Mouse (Mus musculus) embryonic fibroblast, embryonic 13.5 days (primary cell): ENCODE data around the gene Il7r. TPM values are rescaled to one million over a fixed set of nuclear protein-coding genes. Genes with fewer than 3 reads are reported as not detected.

Experiments
- H3K27ac ChIP-seq: 2 replicates; pipeline ENCODE4 v1.5.1; 2012; ENCODE audit warnings: low read length, control low read depth, inconsistent platforms; ENCODE audit not compliant: insufficient read depth
- H3K4me1 ChIP-seq: 2 replicates; pipeline ENCODE4 v1.6.1; 2011; ENCODE audit warnings: low read length; ENCODE audit not compliant: control insufficient read depth, insufficient read depth
- H3K4me3 ChIP-seq: 2 replicates; pipeline ENCODE4 v1.5.1; 2011; ENCODE audit warnings: mild to moderate bottlenecking, control low read depth, low read length; ENCODE audit not compliant: insufficient read depth
- CTCF ChIP-seq: IDR thresholded peaks from 2 replicates; pipeline ENCODE4 v1.5.1; 2011; ENCODE audit warnings: mild to moderate bottlenecking, control low read depth, low read length, moderate library complexity, borderline replicate concordance; ENCODE audit not compliant: insufficient read depth
- POLR2A ChIP-seq: IDR thresholded peaks from 2 replicates; pipeline ENCODE4 v1.6.1; 2011; ENCODE audit warnings: low read depth, mild to moderate bottlenecking, control low read depth, low read length, moderate library complexity
- polyA plus RNA-seq: library from polyadenylated mRNA; stranded (reverse); fragments of >200 nt; gene quantifications from 2 replicates; pipeline ENCODE4 v1.2.4, GENCODE M21; 2011; ENCODE audit warnings: low read depth; ENCODE audit not compliant: missing spikeins, insufficient read length

Gene Il7r
- polyA plus RNA-seq, 1 experiment = 0.14 TPM

- H3K27ac ChIP-seq = no peak overlapping the region
- no peaks in the 10 kb centered on the region for H3K4me1 ChIP-seq
- TF ChIP-seq CTCF (no peak), POLR2A (no peak)
- no peak overlapping the region for H3K4me3 ChIP-seq
Measured at GRCm38 (mm10) chr15:9473188-9473587, 56.8 kb downstream of the Il7r start.

GRCm38 (mm10) chr15:9472618-9473017 is 57.4 kb downstream of the Il7r start:
- TF ChIP-seq CTCF = no peak
- TF ChIP-seq POLR2A = no peak
- Histone ChIP-seq H3K4me1 (no peaks in the 10 kb centered on the region), H3K27ac (no peak overlapping the region), H3K4me3 (no peak overlapping the region)

- TF ChIP-seq CTCF = no peak
- TF ChIP-seq POLR2A = no peak
- no peak overlapping the region for H3K4me3 ChIP-seq
- no peaks in the 10 kb centered on the region for H3K4me1 ChIP-seq
- no peak overlapping the region for H3K27ac ChIP-seq
Measured at GRCm38 (mm10) chr15:9472167-9472566, 57.8 kb downstream of the Il7r start.

GRCm38 (mm10) chr15:9471053-9471685 is 58.8 kb downstream of the Il7r start:
- Histone ChIP-seq H3K4me3 (no peak overlapping the region), H3K27ac (no peak overlapping the region), H3K4me1 (no peaks in the 10 kb centered on the region)
- TF ChIP-seq CTCF = no peak
- no peak for TF ChIP-seq POLR2A

GRCm38 (mm10) chr15:9464039-9464438 is 65.9 kb downstream of the Il7r start:
- H3K27ac ChIP-seq = no peak overlapping the region
- H3K4me3 ChIP-seq = no peak overlapping the region
- no peak for TF ChIP-seq POLR2A
- TF ChIP-seq CTCF = no peak
- no peaks in the 10 kb centered on the region for H3K4me1 ChIP-seq

- Histone ChIP-seq H3K4me1 (no peaks in the 10 kb centered on the region), H3K4me3 (no peak overlapping the region), H3K27ac (no peak overlapping the region)
- TF ChIP-seq POLR2A (no peak), CTCF (no peak)
Measured at GRCm38 (mm10) chr15:9463521-9464027, 66.4 kb downstream of the Il7r start.

Other genes starting within 250 kb of the Il7r start
- gene Ugt3a2, start 194.6 kb downstream of the Il7r start, polyA plus RNA-seq = not detected in 2 replicates
- gene Capsl, start 94.1 kb downstream of the Il7r start, polyA plus RNA-seq = not detected in 2 replicates
- 0.11 TPM in 1 of 2 replicates, not detected in the other for gene Spef2, start 218.7 kb upstream of the Il7r start, polyA plus RNA-seq